Mouse (Mus musculus) myocyte (in vitro differentiated cells): ENCODE results near the gene Dio1. TPM values are rescaled to one million over a fixed set of nuclear protein-coding genes. Genes with fewer than 3 reads are reported as not detected.

ENCODE experiments used
- H3K27me3 ChIP-seq: one replicate; pipeline ENCODE4 v1.6.1; 2011; ENCODE audit not compliant: control insufficient read depth, insufficient read depth, insufficient read length
- H3K36me3 ChIP-seq: one replicate; pipeline ENCODE4 v1.6.1; 2011; ENCODE audit not compliant: control insufficient read depth, insufficient read depth
- H3K4me2 ChIP-seq: one replicate; pipeline ENCODE4 v1.6.1; 2011; ENCODE audit warnings: low read depth, control low read depth
- H3K4me3 ChIP-seq: one replicate; pipeline ENCODE4 v1.5.1; 2011; ENCODE audit warnings: mild to moderate bottlenecking, control low read depth, moderate library complexity
- H3K79me2 ChIP-seq: one replicate; pipeline ENCODE4 v1.6.1; 2011; ENCODE audit not compliant: control insufficient read depth, insufficient read depth
- H3ac ChIP-seq: one replicate; pipeline ENCODE4 v1.6.1; 2011; ENCODE audit not compliant: control insufficient read depth, insufficient read length
- CEBPB ChIP-seq: IDR thresholded peaks from 2 replicates; pipeline ENCODE4 v1.6.1; 2011; ENCODE audit warnings: mild to moderate bottlenecking, moderate library complexity; ENCODE audit not compliant: poor library complexity, insufficient read depth, severe bottlenecking
- E2F4 ChIP-seq: IDR thresholded peaks from one replicate; pipeline ENCODE4 v1.6.1; 2011; ENCODE audit warnings: mild to moderate bottlenecking, control low read depth, moderate library complexity; ENCODE audit not compliant: insufficient read depth
- MAX ChIP-seq: IDR thresholded peaks from one replicate; pipeline ENCODE4 v1.6.1; 2011; ENCODE audit warnings: low read depth, mild to moderate bottlenecking, control low read depth
- MYOD1 ChIP-seq, 3 experiments: IDR thresholded peaks; one replicate each; pipeline ENCODE4 v1.6.1; 2011; ENCODE audit warnings: control low read depth in 2 of 3, low read depth in 2 of 3, mild to moderate bottlenecking in 2 of 3, moderate library complexity in 1 of 3; ENCODE audit not compliant: insufficient read length in 2 of 3, control insufficient read depth in 1 of 3
- MYOG ChIP-seq, 3 experiments: IDR thresholded peaks; one replicate each; pipeline ENCODE4 v1.6.1; 2011; ENCODE audit warnings: control low read depth in 2 of 3, low read depth in 2 of 3, mild to moderate bottlenecking in 2 of 3; ENCODE audit not compliant: insufficient read length in 2 of 3, control insufficient read depth in 1 of 3, insufficient read depth in 1 of 3
- POLR2A ChIP-seq: IDR thresholded peaks from one replicate; pipeline ENCODE4 v1.6.1; 2011; ENCODE audit warnings: low read depth, mild to moderate bottlenecking, control low read depth, moderate library complexity; ENCODE audit not compliant: insufficient read length
- POLR2AphosphoS2 ChIP-seq: IDR thresholded peaks from one replicate; pipeline ENCODE4 v1.6.1; 2011; ENCODE audit warnings: low read depth, control low read depth; ENCODE audit not compliant: insufficient read length
- REST ChIP-seq: IDR thresholded peaks from one replicate; pipeline ENCODE4 v1.6.1; 2011; ENCODE audit warnings: mild to moderate bottlenecking, control low read depth, moderate library complexity; ENCODE audit not compliant: insufficient read depth, insufficient read length
- SRF ChIP-seq: IDR thresholded peaks from one replicate; pipeline ENCODE4 v1.6.1; 2011; ENCODE audit warnings: low read depth; ENCODE audit not compliant: control insufficient read depth, insufficient read length
- TCF12 ChIP-seq: IDR thresholded peaks from one replicate; pipeline ENCODE4 v1.6.1; 2011; ENCODE audit warnings: mild to moderate bottlenecking, control low read depth; ENCODE audit not compliant: poor library complexity, insufficient read depth, severe bottlenecking
- TCF3 ChIP-seq: IDR thresholded peaks from one replicate; pipeline ENCODE4 v1.6.1; 2011; ENCODE audit warnings: low read depth, control low read depth; ENCODE audit not compliant: insufficient read length
- USF1 ChIP-seq: IDR thresholded peaks from one replicate; pipeline ENCODE4 v1.6.1; 2011; ENCODE audit warnings: low read depth, mild to moderate bottlenecking, control low read depth, moderate library complexity
- polyA plus RNA-seq: library from polyadenylated mRNA; unstranded; fragments of >200 nt; fragmentation: generic; extraction: Trizol; gene quantifications from one replicate; pipeline ENCODE4 v1.2.1, GENCODE M21; 2012; ENCODE audit warnings: missing spikeins

The Dio1 gene
- polyA plus RNA-seq, 1 experiment: not detected

- Histone ChIP-seq H3K4me2 (no peak overlapping the region), H3ac (no peak overlapping the region), H3K27me3 (no peaks in the 10 kb centered on the region), H3K4me3 (no peak overlapping the region), H3K36me3 (peaks cover 8% of the 10 kb centered on the region), H3K79me2 (peaks cover 20% of the 10 kb centered on the region)
- no peak for TF ChIP-seq SRF
- no peak for TF ChIP-seq POLR2A
- no peak for TF ChIP-seq USF1
- TF ChIP-seq E2F4: no peak
- no peak for TF ChIP-seq CEBPB
- TF ChIP-seq MYOG (IDR thresholded peaks at IDR 0.05; ENCODE audit: control insufficient read depth in 1 of 3, insufficient read depth in 1 of 3, insufficient read length in 2 of 3, low read depth in 2 of 3): no peak
- no peak for TF ChIP-seq POLR2AphosphoS2
- no peak for TF ChIP-seq TCF3
- TF ChIP-seq MYOD1 (IDR thresholded peaks at IDR 0.05; ENCODE audit: control insufficient read depth in 1 of 3, insufficient read length in 2 of 3, low read depth in 2 of 3): no peak
- TF ChIP-seq TCF12: no peak
- TF ChIP-seq MAX: no peak
- TF ChIP-seq REST: no peak
Observed at GRCm38 (mm10) chr4:107247110-107247509, 59.9 kb downstream of the Dio1 start.

- H3K79me2 ChIP-seq: peaks cover 12% of the 10 kb centered on the region
- peaks cover 8% of the 10 kb centered on the region for H3K36me3 ChIP-seq
- no peaks in the 10 kb centered on the region for H3K27me3 ChIP-seq
- no peak overlapping the region for H3ac ChIP-seq
- H3K4me2 ChIP-seq: no peak overlapping the region
- no peak overlapping the region for H3K4me3 ChIP-seq
- TF ChIP-seq E2F4: no peak
- TF ChIP-seq SRF: no peak
- TF ChIP-seq MAX: no peak
- TF ChIP-seq MYOG (IDR thresholded peaks at IDR 0.05; ENCODE audit: control insufficient read depth in 1 of 3, insufficient read depth in 1 of 3, insufficient read length in 2 of 3, low read depth in 2 of 3): no peak
- no peak for TF ChIP-seq POLR2AphosphoS2
- TF ChIP-seq TCF3: no peak
- no peak for TF ChIP-seq MYOD1 (IDR thresholded peaks at IDR 0.05; ENCODE audit: control insufficient read depth in 1 of 3, insufficient read length in 2 of 3, low read depth in 2 of 3)
- TF ChIP-seq REST: no peak
- TF ChIP-seq CEBPB: no peak
- no peak for TF ChIP-seq POLR2A
- TF ChIP-seq TCF12: no peak
- TF ChIP-seq USF1: no peak
Observed at GRCm38 (mm10) chr4:107246040-107246439, 60.9 kb downstream of the Dio1 start.

- no peak overlapping the region for H3ac ChIP-seq
- peaks cover 8% of the 10 kb centered on the region for H3K36me3 ChIP-seq
- no peaks in the 10 kb centered on the region for H3K27me3 ChIP-seq
- TF ChIP-seq E2F4 (no peak), TCF3 (no peak), MYOG (IDR thresholded peaks at IDR 0.05; ENCODE audit: control insufficient read depth in 1 of 3, insufficient read depth in 1 of 3, insufficient read length in 2 of 3, low read depth in 2 of 3) (no peak), USF1 (no peak), TCF12 (no peak), REST (no peak), MYOD1 (IDR thresholded peaks at IDR 0.05; ENCODE audit: control insufficient read depth in 1 of 3, insufficient read length in 2 of 3, low read depth in 2 of 3) (no peak), MAX (no peak), CEBPB (no peak), SRF (no peak), POLR2AphosphoS2 (no peak), POLR2A (no peak)
- no peak overlapping the region for H3K4me2 ChIP-seq
- no peak overlapping the region for H3K4me3 ChIP-seq
- H3K79me2 ChIP-seq: peaks cover 12% of the 10 kb centered on the region
Observed at GRCm38 (mm10) chr4:107245368-107245767, 61.6 kb downstream of the Dio1 start.

- Histone ChIP-seq H3K36me3 (peaks cover 10% of the 10 kb centered on the region), H3K4me2 (no peak overlapping the region), H3K79me2 (no peaks in the 10 kb centered on the region), H3ac (no peak overlapping the region), H3K27me3 (no peaks in the 10 kb centered on the region), H3K4me3 (no peak overlapping the region)
- no peak for TF ChIP-seq POLR2AphosphoS2
- no peak for TF ChIP-seq CEBPB
- no peak for TF ChIP-seq MAX
Observed at GRCm38 (mm10) chr4:107243365-107244333, 63.3 kb downstream of the Dio1 start.

Other genes with a start within 250 kb of the Dio1 start
- 87.5 TPM for gene Mrpl37, start 240.3 kb downstream of the Dio1 start, polyA plus RNA-seq
- 9.1 TPM for gene Cyb5rl, start 240.2 kb downstream of the Dio1 start, polyA plus RNA-seq
- gene Cdcp2, start 210.3 kb downstream of the Dio1 start, polyA plus RNA-seq: not detected
- 174 TPM for gene Tmem59, start 128.8 kb downstream of the Dio1 start, polyA plus RNA-seq
- gene Tceanc2, start 128.1 kb downstream of the Dio1 start, polyA plus RNA-seq: 20.7 TPM
- not detected for gene Ldlrad1, start 98.0 kb downstream of the Dio1 start, polyA plus RNA-seq
- gene Lrrc42, start 53.6 kb downstream of the Dio1 start, polyA plus RNA-seq: 31.2 TPM
- 27.9 TPM for gene Hspb11, start 53.6 kb downstream of the Dio1 start, polyA plus RNA-seq
- 37.3 TPM for gene Yipf1, start 7.2 kb upstream of the Dio1 start, polyA plus RNA-seq
- gene Ndc1, start 60.6 kb upstream of the Dio1 start, polyA plus RNA-seq: 10.9 TPM
- 0.35 TPM for gene Glis1, start 127.4 kb upstream of the Dio1 start, polyA plus RNA-seq